Mouse (Mus musculus): ENCODE data around the gene Chd9.

The Chd9 gene

GRCm38 (mm10) chr8:90976960-90977371, 148.8 kb downstream of the Chd9 start:
- DNase-seq (ENCODE audit: low spot score): peak; percentile 5

- DNase-seq (ENCODE audit: low spot score): no peak
Observed at GRCm38 (mm10) chr8:90978720-90979119, 150.6 kb downstream of the Chd9 start.

- no peak for DNase-seq (ENCODE audit: low spot score)
Observed at GRCm38 (mm10) chr8:90979295-90979694, 151.1 kb downstream of the Chd9 start.

- no peak for DNase-seq (ENCODE audit: low spot score)
Observed at GRCm38 (mm10) chr8:90982087-90982486, 153.9 kb downstream of the Chd9 start.

- peak; percentile 66 for DNase-seq (ENCODE audit: low spot score)
Observed at GRCm38 (mm10) chr8:91019726-91020125, 191.6 kb downstream of the Chd9 start.

GRCm38 (mm10) chr8:91034417-91034816, 206.3 kb downstream of the Chd9 start:
- DNase-seq (ENCODE audit: low spot score): no peak

GRCm38 (mm10) chr8:91036905-91037304, 208.8 kb downstream of the Chd9 start:
- no peak for DNase-seq (ENCODE audit: low spot score)

GRCm38 (mm10) chr8:91038637-91039036, 210.5 kb downstream of the Chd9 start:
- no peak for DNase-seq (ENCODE audit: low spot score)

- no peak for DNase-seq (ENCODE audit: low spot score)
Observed at GRCm38 (mm10) chr8:91046370-91046769, 218.2 kb downstream of the Chd9 start.

GRCm38 (mm10) chr8:91051037-91051436, 222.9 kb downstream of the Chd9 start:
- DNase-seq (ENCODE audit: low spot score): peak; percentile 58

GRCm38 (mm10) chr8:91054418-91054817, 226.3 kb downstream of the Chd9 start:
- no peak for DNase-seq (ENCODE audit: low spot score)

- no peak for DNase-seq (ENCODE audit: low spot score)
Observed at GRCm38 (mm10) chr8:91056848-91057247, 228.7 kb downstream of the Chd9 start.

GRCm38 (mm10) chr8:91059086-91059578, 231.0 kb downstream of the Chd9 start:
- no peak for DNase-seq (ENCODE audit: low spot score)

GRCm38 (mm10) chr8:91059884-91060510, 231.8 kb downstream of the Chd9 start:
- DNase-seq (ENCODE audit: low spot score): no peak

GRCm38 (mm10) chr8:91060555-91061471, 232.7 kb downstream of the Chd9 start:
- no peak for DNase-seq (ENCODE audit: low spot score)

GRCm38 (mm10) chr8:91065179-91065578, 237.0 kb downstream of the Chd9 start:
- no peak for DNase-seq (ENCODE audit: low spot score)

- no peak for DNase-seq (ENCODE audit: low spot score)
Observed at GRCm38 (mm10) chr8:91069407-91069806, 241.3 kb downstream of the Chd9 start.

- peak; percentile 94 for DNase-seq (ENCODE audit: low spot score)
Observed at GRCm38 (mm10) chr8:91069834-91070233, 241.7 kb downstream of the Chd9 start, which contains the start of gene Rbl2. TSS of gene Rbl2 (plus strand) at chr8:91070057.

- peak; percentile 81 for DNase-seq (ENCODE audit: low spot score)
Observed at GRCm38 (mm10) chr8:91070275-91070859, 242.2 kb downstream of the Chd9 start.

GRCm38 (mm10) chr8:91077077-91077867, 249.1 kb downstream of the Chd9 start:
- no peak for DNase-seq (ENCODE audit: low spot score)

- DNase-seq (ENCODE audit: low spot score): no peak
Observed at GRCm38 (mm10) chr8:91079678-91080077, 251.5 kb downstream of the Chd9 start.

- peak; percentile 37 for DNase-seq (ENCODE audit: low spot score)
Observed at GRCm38 (mm10) chr8:91081911-91082310, 253.8 kb downstream of the Chd9 start.

Data from urinary bladder, postnatal 14 days (tissue).